10 mouse cellular contexts compared by ENCODE assay signal in the genomic region with DNA sequence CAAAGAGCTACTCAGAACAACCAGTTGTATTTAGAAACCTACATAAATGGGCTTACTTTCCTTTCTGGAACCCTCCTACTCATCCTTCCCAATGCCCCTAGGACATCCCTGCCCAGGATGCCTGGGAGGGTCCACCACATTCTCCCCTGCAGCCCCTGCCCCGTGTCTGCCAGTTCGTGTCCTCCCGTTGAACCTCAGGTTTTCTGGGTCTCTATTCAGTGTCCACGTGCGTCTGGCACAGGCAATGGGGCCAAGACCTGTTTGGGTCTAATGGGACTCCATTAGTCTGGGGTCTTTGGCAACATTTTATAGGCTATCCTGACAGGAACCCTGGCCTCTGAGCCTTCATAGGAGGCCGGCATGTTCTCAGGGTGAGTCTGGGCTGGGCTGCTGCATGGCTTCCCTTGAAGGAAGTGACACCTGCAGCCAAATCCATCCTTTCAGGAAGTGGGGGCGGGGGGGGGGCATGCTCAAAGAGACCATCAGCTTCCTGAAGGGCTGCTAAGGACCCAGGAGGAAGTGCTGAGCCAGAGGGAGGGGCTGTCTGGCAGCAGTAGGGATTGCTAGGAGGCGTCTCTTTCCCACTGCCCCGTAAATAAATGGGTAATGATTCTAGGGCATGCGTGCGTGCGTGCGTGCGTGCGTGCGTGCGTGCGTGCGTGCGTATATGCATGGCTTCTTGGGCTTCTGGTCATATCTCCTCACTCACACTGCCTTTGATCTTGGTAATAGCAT.
DNase-seq lines count a peak whose midpoint lies in the region; ATAC-seq and TF ChIP-seq lines count a peak whose summit lies in the region.
"Had no signal": no experiment of that assay in that cellular context is flagged by ENCODE, and none has a peak within 500 bp of the region (broad histone marks: within the 10 kb centered on the region; RNA-seq: fewer than 3 reads in every experiment).

No protein-coding gene starts in this region.

- H3K36me3 ChIP-seq in hindbrain, embryonic 10.5 days: no peaks in the 10 kb centered on the region
- no peaks in the 10 kb centered on the region for H3K36me3 ChIP-seq in hindbrain, embryonic 14.5 days (replicated peaks; ENCODE audit: control insufficient read depth, insufficient read depth)
- H3K36me3 ChIP-seq in heart, embryonic 16.5 days (ENCODE audit: control insufficient read depth, insufficient read depth): no peaks in the 10 kb centered on the region
- no peaks in the 10 kb centered on the region for H3K36me3 ChIP-seq in limb, embryonic 10.5 days
- no peaks in the 10 kb centered on the region for H3K36me3 ChIP-seq in stomach, embryonic 15.5 days
- no peaks in the 10 kb centered on the region for H3K36me3 ChIP-seq in hindbrain, postnatal 0 days (ENCODE audit: insufficient read depth, low read length)

- no peak overlapping the region for H3K4me3 ChIP-seq in hindbrain, embryonic 10.5 days
- no peak overlapping the region for H3K4me3 ChIP-seq in hindbrain, embryonic 14.5 days (replicated peaks; ENCODE audit: low read length)
- H3K4me3 ChIP-seq in heart, embryonic 16.5 days (ENCODE audit: low read length): no peak overlapping the region
- H3K4me3 ChIP-seq in limb, embryonic 10.5 days: no peak overlapping the region
- H3K4me3 ChIP-seq in stomach, embryonic 15.5 days (replicated peaks): no peak overlapping the region
- H3K4me3 ChIP-seq in hindbrain, postnatal 0 days (ENCODE audit: low read length): no peak overlapping the region
- H3K4me3 ChIP-seq: erythroblast, embryonic 14.5 days had no signal

- H3K9ac ChIP-seq in hindbrain, embryonic 14.5 days: no peak overlapping the region
- H3K9ac ChIP-seq in heart, embryonic 16.5 days (ENCODE audit: low read length): no peak overlapping the region
- H3K9ac ChIP-seq in stomach, embryonic 15.5 days: no peak overlapping the region
- no peak overlapping the region for H3K9ac ChIP-seq in hindbrain, postnatal 0 days (replicated peaks; ENCODE audit: low read length)

- no peak for ATAC-seq in hindbrain, embryonic 14.5 days (ENCODE audit: low FRiP score)
- peak; percentile 37; the same call in 1 of the 2 replicates for ATAC-seq in heart, embryonic 16.5 days (replicated peaks; ENCODE audit: extremely low read depth, insufficient read depth, low FRiP score)
- no peak for ATAC-seq in stomach, embryonic 15.5 days (ENCODE audit: insufficient read depth, low FRiP score, low read depth)
- ATAC-seq in hindbrain, postnatal 0 days: no peak

- no peak for DNase-seq in hindbrain, embryonic 10.5 days (ENCODE audit: low spot score)
- no peak for DNase-seq in hindbrain, embryonic 14.5 days (ENCODE audit: low spot score)
- no peak for DNase-seq in limb, embryonic 10.5 days (ENCODE audit: low spot score)
- no peak for DNase-seq in hindbrain, postnatal 0 days (ENCODE audit: low spot score)
- DNase-seq in cerebellum, postnatal 4 days (ENCODE audit: low spot score in 2 of 2): no peak
- no peak for DNase-seq in testis, postnatal 10 days (ENCODE audit: low spot score)
- DNase-seq: midbrain, embryonic 14.5 days had no signal

- peak overlapping the region; percentile 45; the same call in 1 of the 2 replicates for H3K27ac ChIP-seq in hindbrain, embryonic 10.5 days
- no peak overlapping the region for H3K27ac ChIP-seq in hindbrain, embryonic 14.5 days
- H3K27ac ChIP-seq in heart, embryonic 16.5 days (ENCODE audit: low read length): peak overlapping the region; percentile 76; the same call in 1 of the 2 replicates
- H3K27ac ChIP-seq in limb, embryonic 10.5 days: peak overlapping the region; percentile 95
- peak overlapping the region; percentile 89 for H3K27ac ChIP-seq in stomach, embryonic 15.5 days
- no peak overlapping the region; the same call in 1 of the 2 replicates for H3K27ac ChIP-seq in hindbrain, postnatal 0 days

- H3K9me3 ChIP-seq in hindbrain, embryonic 10.5 days: no peaks in the 10 kb centered on the region
- no peaks in the 10 kb centered on the region for H3K9me3 ChIP-seq in hindbrain, embryonic 14.5 days (ENCODE audit: control insufficient read depth, low read length)
- H3K9me3 ChIP-seq in heart, embryonic 16.5 days (replicated peaks; ENCODE audit: control insufficient read depth, low read length): no peaks in the 10 kb centered on the region
- H3K9me3 ChIP-seq in limb, embryonic 10.5 days (replicated peaks): no peaks in the 10 kb centered on the region
- no peaks in the 10 kb centered on the region for H3K9me3 ChIP-seq in stomach, embryonic 15.5 days
- H3K9me3 ChIP-seq in hindbrain, postnatal 0 days (ENCODE audit: low read length): no peaks in the 10 kb centered on the region

- 88% methylated on average over 20 of the region's 20 CpGs for WGBS in hindbrain, embryonic 10.5 days
- WGBS in hindbrain, embryonic 14.5 days: 82% methylated on average over 20 of the region's 20 CpGs
- 70% methylated on average over 20 of the region's 20 CpGs for WGBS in heart, embryonic 16.5 days
- WGBS in limb, embryonic 10.5 days: 76% methylated on average over 20 of the region's 20 CpGs
- 79% methylated on average over 20 of the region's 20 CpGs for WGBS in stomach, embryonic 15.5 days
- WGBS in hindbrain, postnatal 0 days: 83% methylated on average over 20 of the region's 20 CpGs

- H3K4me1 ChIP-seq in hindbrain, embryonic 10.5 days (replicated peaks): peaks cover 66% of the 10 kb centered on the region
- peaks cover 11% of the 10 kb centered on the region for H3K4me1 ChIP-seq in hindbrain, embryonic 14.5 days (replicated peaks; ENCODE audit: control insufficient read depth, insufficient read depth, low read length)
- peaks cover 27% of the 10 kb centered on the region for H3K4me1 ChIP-seq in heart, embryonic 16.5 days (ENCODE audit: control insufficient read depth, insufficient read depth, low read length)
- peaks cover 79% of the 10 kb centered on the region for H3K4me1 ChIP-seq in limb, embryonic 10.5 days
- peaks cover 37% of the 10 kb centered on the region for H3K4me1 ChIP-seq in stomach, embryonic 15.5 days
- peaks cover 13% of the 10 kb centered on the region; the same call in 1 of the 2 replicates for H3K4me1 ChIP-seq in hindbrain, postnatal 0 days (ENCODE audit: insufficient read depth, low read length)

- TF ChIP-seq CTCF in hindbrain, postnatal 0 days (IDR thresholded peaks at IDR 0.05; ENCODE audit: low read depth): no peak

- H3K4me2 ChIP-seq in hindbrain, embryonic 14.5 days (replicated peaks): no peak overlapping the region
- H3K4me2 ChIP-seq in heart, embryonic 16.5 days (ENCODE audit: low read depth, low read length): no peak overlapping the region
- no peak overlapping the region for H3K4me2 ChIP-seq in stomach, embryonic 15.5 days
- H3K4me2 ChIP-seq in hindbrain, postnatal 0 days (ENCODE audit: low read depth, low read length): no peak overlapping the region

- 0 out of 2 replicates have a peak, but pooled peaks cover 3% of the 10 kb centered on the region for H3K27me3 ChIP-seq in hindbrain, embryonic 10.5 days (ENCODE audit: insufficient read depth, poor library complexity, severe bottlenecking)
- H3K27me3 ChIP-seq in hindbrain, embryonic 14.5 days (ENCODE audit: control insufficient read depth, insufficient read depth, low read length): no peaks in the 10 kb centered on the region
- peaks cover 2% of the 10 kb centered on the region; the same call in 1 of the 2 replicates for H3K27me3 ChIP-seq in heart, embryonic 16.5 days (ENCODE audit: control insufficient read depth, insufficient read depth, low read length)
- H3K27me3 ChIP-seq in limb, embryonic 10.5 days (ENCODE audit: low read depth, poor library complexity, severe bottlenecking): no peaks in the 10 kb centered on the region
- no peaks in the 10 kb centered on the region for H3K27me3 ChIP-seq in stomach, embryonic 15.5 days (replicated peaks)
- no peaks in the 10 kb centered on the region for H3K27me3 ChIP-seq in hindbrain, postnatal 0 days (ENCODE audit: insufficient read depth, low read length)

Comparison
In these comparisons a context has a peak if more than half of its experiments do, and no peak if none do; other contexts are left out.
1. H3K27ac ChIP-seq: peak in hindbrain, embryonic 10.5 days (single experiment), heart, embryonic 16.5 days (single experiment), limb, embryonic 10.5 days (single experiment) and stomach, embryonic 15.5 days (single experiment); none in hindbrain, embryonic 14.5 days (single experiment) and hindbrain, postnatal 0 days (single experiment).